Mouse (Mus musculus) 3T3-L1 (cell line): ENCODE results near the gene Clec11a.

ENCODE experiments used
- DNase-seq: peaks from one replicate; pipeline ENCODE4 v3.0.0-alpha.2; 2015; ENCODE audit warnings: low read depth, low spot score

Clec11a gene

DNA sequence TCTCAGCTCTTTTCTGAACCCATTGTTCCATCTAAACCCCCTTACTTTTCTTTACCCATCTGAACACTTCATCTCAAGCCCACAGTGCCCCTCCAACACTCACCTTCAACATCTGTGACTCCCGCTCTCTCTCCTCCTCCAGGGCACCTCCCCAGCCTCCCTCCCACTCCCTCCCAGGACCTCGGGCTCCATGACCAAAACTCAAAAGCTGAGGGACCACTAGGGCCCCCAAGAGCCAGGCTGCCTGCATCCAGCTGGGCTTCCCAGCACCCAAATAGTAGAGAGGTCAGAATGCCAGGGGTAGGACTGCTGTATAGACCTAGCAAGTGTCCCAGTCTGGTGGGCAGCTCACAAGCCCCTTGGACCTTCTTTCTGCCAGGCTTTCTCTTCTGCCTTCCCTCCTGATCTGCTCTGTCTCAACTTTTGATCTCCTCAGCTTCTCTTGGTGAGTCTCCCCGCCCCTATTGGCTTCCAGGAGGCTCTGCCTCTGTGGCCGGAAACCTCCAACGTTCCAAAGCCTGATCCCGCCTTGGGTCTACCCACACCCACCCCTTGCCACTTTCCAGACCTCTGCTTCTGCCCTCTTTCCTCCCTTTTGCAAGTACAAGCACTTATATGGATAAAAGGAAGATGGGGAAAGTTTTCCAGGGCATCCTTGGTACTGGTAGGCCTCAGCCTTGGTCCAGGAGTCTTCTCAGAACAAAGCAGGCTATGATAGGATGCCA lies at the start of gene Clec11a:
Gene Clec11a, minus strand, starts transcription at position 387 of the 725 bp plus-strand sequence.
- DNase-seq = no peak

DNA sequence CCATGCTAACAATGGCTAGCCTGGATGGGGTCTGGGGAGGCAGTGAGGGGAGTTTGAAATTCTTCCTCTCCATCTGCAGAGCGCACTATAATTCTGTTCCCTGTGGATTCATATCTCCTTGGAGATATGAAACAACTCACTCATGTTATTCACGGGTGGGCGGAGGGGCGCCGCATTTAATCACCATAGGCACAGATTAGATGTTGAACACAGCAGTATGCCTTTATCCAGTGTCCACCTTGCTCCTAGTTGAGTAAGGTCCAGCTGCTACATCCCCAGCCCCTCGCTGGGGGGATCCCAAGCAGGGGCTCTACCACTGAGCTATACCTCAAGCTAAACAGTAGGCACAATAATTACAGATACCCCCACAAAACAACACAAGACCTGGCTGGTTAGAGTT lies 48.7 kb upstream of the Clec11a start:
- DNase-seq = no peak

DNA sequence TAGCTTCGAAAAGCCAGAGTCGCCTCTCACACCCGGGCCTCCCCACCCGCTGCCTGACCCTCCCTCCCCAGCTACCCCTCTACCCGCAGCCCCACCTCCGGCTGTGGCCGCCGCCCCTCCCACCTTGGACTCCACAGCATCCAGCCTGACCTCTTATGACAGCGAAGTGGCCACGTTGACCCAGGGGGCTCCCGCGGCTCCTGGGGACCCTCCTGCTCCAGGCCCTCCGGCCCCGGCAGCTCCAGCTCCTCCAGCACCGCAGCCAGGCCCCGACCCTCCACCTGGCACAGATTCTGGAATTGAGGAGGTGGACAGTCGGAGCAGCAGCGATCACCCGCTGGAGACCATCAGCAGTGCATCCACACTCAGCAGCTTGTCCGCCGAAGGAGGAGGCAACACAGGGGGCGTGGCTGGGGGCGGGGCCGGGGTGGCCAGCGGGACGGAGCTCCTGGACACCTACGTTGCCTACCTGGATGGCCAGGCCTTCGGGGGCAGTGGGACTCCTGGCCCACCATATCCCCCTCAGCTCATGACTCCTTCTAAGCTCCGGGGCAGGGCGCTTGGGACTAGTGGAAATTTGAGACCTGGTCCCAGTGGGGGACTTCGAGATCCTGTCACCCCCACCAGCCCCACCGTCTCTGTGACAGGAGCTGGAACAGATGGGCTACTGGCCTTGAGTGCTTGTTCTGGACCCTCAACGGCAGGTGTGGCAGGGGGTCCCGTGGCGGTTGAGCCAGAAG lies 47.1 kb upstream of the Clec11a start:
- DNase-seq = no peak

DNA sequence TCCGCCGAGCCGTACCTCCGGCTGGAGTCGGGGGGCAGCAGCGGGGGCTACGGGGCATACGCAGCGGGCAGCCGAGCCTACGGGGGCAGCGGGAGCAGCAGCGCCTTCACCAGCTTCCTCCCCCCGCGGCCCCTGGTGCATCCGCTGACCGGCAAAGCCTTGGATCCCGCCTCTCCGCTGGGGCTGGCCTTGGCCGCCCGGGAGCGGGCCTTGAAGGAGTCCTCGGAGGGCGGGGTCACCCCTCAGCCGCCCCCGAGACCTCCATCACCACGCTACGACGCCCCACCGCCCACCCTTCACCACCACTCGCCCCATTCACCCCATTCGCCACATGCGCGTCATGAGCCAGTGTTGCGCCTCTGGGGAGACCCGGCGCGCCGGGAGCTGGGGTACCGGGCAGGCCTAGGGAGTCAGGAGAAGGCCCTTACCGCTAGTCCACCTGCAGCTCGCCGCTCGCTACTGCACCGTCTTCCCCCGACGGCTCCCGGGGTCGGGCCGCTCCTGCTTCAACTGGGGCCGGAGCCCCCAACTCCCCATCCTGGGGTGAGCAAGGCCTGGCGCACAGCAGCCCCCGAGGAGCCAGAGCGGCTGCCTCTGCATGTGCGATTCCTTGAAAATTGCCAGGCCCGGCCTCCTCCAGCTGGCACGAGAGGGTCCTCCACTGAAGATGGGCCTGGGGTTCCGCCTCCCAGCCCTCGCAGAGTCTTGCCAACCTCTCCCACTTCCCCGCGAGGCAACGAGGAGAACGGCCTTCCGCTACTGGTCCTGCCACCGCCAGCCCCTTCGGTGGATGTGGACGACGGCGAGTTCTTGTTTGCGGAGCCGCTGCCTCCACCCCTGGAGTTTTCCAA lies 46.3 kb upstream of the Clec11a start:
- DNase-seq = no peak

DNA sequence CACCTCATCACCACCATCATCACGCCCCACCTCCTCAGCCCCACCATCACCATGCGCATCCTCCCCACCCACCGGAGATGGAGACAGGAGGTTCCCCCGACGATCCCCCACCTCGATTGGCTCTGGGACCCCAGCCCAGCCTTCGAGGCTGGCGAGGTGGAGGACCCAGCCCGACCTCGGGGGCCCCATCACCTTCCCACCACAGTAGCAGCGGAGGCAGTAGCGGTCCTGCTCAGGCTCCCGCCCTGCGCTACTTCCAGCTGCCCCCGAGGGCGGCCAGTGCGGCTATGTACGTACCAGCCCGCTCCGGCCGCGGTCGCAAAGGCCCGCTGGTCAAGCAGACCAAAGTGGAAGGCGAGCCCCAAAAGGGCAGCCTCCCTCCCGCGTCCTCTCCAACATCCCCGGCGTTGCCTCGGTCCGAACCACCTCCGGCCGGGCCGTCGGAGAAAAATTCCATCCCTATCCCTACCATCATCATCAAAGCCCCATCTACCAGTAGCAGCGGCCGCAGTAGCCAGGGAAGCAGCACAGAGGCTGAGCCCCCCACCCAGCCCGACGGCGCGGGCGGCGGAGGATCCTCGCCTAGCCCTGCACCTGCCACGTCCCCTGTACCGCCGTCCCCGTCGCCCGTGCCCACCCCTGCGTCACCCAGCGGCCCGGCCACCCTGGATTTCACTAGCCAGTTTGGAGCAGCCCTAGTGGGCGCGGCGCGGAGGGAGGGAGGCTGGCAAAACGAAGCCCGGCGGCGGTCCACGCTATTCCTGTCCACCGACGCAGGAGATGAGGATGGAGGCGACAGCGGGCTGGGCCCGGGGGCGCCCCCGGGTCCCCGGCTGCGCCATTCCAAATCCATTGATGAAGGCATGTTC lies 45.4 kb upstream of the Clec11a start:
- no peak for DNase-seq

DNA sequence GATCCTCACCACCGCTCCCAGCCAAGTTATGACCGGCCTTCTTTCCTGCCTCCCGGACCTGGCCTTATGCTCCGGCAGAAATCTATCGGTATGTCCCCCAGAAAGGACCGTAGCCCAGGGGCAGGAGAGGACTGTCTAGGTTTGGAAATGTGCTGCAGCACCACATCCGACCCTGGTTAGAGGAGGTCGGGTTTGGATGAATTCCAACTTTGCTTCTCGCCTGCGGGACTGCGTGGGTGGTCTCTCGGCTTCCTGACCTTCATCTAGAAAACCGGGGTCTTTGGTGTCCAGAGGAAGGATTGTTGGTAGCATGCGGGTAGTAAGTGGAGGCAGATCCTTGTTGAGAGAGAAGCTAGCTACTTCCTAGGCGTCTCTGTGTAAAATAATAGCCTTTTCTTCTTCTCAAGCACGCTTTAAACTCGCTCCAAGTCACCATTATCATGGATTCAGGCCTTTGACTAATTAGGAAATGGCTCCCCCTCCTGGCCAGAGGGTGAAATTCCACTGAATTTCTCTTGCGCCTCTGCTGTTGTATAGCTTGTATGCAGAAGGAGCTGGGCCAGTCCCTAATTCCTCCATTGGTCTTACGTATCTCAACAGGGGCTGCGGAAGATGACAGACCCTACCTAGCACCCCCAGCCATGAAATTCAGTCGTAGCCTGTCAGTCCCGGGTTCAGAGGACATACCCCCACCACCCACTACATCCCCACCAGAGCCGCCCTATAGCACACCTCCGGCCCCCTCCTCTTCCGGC lies 44.4 kb upstream of the Clec11a start:
- DNase-seq = peak; percentile 87

DNA sequence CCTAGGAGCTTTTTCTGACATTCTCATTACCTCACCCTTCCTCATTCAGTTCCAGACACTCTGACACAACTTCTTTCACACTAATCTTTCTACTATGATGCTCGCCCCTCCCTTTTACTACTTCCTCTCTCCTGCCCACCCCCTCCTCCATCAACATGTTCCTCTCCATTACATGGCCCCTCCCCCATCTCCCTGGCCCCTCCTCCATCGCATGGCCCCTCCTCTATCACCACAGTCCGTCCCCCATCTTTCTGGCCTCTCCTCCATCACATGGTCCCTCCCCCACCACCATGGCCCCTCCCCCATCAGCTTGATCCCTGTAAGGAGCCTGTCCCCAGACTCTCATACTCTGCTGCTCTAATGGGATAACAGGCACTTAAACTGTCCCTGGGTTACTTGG lies 42.3 kb upstream of the Clec11a start:
- no peak for DNase-seq

DNA sequence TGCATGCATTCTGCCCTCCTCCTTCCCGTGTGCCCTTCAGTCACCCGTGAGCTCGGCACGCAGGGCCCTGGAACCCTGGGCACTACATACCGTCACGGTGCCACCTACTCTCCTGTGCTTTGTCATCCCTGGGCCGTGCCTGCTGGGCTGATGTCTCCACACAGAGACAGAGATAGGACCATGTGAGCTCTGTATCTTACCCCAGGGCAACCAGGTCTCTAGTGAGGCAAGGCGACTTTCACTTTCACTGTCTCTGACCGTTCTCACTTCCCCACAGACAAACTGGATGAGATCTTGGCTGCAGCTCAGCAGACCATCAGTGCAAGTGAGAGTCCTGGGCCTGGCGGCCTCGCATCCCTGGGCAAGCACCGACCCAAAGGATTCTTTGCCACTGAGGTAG lies 37.9 kb upstream of the Clec11a start:
- DNase-seq = no peak

DNA sequence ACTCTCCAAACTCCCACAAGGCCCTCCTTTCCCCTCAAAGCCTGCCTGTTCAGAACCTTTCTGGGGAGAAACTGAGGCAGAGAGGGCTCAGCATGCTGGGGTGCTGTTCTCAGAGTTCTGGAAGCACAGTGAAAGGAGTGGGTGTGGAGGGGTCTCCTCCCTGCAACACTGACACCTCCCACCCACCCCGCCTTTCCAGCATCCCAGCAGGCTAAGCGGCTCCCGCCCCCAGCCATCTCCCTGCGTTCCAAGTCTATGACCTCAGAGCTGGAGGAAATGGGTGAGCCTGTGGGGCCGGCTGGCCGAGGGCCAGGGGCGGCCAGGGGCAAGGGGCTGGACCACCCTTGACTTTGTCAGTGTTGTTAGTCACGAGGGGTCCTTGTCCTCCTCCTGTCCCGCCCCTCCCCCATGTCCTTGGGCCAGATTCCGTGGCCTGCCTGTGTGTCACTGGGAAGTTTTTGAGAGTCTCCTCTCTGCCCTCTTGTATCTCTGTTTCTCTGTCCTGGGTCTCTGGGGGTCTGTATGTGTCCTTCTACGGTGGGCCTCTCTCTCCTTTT lies 36.8 kb upstream of the Clec11a start:
- DNase-seq = no peak

DNA sequence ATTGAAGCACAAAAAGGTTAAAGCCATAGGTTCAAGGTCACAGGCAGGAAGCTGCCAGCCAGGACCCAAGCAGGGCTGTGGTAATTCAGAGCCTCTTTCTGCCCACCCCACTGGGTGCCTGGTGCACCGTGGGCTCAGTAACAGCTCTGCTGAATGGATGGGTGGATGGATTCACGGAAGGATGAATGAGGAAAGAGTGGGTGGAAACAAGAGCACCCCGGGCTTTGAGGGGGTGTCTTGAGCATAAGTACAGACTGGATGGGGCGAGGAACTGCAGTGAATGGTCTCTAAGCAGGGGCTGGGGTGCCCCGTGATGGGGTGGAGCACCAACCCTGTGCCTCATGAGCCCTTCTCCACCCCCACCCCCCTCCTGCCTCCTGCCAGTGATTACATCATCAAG lies 35.0 kb upstream of the Clec11a start:
- DNase-seq = no peak

DNA sequence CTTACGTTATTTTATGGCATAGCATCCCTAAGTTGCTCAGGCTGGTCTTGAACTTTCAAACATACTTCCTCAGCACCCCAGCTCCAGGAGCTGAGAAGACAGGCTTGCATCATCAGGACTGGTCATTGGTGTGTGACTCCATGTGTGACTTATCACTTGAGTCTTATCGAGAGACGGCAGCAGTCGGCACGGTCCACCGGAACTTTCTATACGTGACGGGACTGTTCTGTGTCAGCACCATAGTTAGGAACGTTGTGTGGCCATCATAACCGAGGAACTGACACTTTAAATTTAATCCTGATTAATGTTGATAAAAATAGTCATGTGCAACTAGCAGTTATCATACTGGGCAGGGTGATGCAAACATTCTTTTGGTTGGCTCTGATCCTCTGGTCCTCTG lies 34.4 kb upstream of the Clec11a start:
- DNase-seq = no peak

DNA sequence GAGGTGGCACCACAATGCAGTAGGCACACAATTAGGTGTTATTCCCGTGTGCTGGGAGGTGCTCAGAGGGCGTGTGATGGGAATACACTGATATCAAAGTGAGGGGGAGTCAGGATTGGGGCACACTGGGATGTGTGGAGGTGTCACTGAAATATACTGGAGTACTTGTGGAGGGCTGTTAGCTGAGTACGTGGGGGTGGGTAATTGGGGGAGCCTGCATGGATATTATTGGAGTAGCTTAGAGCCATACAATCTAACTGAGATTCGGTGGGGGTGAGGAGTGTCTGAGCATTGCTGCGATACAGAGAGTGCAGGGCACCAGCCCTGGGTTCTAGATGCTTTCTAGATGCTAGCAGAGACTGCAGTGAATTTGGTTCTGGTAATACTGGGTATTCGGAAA lies 33.5 kb upstream of the Clec11a start:
- no peak for DNase-seq

DNA sequence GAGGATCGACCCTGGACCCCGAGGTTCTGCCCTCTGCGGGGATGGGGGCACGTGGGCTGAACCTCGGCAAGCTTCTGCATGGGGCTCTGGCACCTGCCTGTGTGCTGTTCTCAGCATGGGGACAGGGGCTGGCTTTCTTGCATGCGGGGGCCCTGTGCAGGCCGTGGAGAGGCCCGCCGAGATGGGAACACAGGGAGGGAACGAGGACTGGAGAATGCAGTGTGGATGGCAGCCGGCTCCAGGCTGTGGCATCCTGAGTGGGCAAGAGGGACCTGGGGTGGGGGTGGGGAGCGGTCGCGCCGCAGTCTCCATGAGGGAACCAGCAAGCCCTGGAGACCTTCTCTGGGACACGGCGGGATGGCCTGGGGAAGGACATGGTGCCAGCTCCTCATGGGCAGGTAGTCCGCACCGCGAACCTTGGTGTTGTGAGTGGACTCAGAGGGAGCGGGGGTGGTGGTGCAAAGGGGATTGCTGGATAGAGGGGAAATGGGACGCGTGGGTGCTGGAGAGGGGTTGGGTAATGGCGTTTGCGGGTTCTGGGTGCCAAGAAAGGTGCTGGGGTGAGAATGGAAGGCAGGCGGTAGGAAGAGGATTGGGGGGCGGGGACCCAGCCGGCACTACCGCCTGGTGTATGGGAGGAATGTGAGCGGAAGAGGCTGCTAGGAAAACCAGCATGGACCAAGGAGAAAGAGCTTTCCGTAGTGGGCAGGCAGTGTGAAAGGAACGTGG lies 30.6 kb upstream of the Clec11a start:
- no peak for DNase-seq

DNA sequence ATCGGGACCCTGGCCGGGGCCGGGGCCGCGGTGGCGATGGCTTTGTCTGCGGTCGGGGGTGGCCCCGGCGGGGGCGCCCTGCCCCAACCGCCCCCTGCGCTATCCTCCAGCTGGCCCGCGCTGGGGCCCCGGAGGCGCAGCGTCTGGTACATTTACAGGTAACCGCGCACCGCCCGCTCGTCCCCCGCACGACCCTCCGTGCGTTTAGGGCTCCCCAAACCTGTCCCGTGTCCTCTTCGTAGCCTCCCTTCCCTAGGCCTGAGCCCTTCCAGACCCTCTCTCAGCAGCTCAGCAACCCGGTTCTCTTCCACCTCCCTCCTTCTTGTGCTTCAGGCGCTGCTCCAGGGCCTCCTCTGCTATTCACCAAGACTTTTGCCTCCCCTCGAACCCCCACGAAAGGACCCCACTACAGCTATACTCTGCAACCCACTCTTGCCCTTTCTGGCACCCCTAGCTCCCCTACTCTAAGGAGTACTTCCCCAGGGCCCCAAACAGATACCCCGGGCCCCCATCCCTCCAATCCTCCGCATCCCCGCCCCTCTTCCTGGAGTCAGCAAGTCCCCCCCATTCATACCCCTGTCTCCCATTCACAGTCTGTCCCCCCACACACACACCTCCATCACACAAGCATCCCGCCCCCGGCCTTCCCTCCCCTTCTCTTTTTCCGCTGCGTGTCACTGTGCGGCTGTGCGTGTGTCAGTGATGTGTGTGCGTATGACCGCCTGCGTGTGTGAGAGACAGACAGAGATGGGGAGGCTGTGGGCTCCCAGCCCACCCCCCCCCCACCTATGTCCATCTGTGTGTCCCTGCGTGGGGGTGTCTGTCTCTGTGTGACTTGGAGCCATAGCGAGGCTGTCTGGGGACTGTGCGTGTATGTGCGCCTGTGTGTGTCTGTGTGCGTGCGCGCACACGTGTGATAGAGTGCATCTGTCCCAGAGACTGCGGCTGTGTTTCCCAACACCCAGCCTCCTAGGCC lies 29.6 kb upstream of the Clec11a start:
- DNase-seq = no peak

DNA sequence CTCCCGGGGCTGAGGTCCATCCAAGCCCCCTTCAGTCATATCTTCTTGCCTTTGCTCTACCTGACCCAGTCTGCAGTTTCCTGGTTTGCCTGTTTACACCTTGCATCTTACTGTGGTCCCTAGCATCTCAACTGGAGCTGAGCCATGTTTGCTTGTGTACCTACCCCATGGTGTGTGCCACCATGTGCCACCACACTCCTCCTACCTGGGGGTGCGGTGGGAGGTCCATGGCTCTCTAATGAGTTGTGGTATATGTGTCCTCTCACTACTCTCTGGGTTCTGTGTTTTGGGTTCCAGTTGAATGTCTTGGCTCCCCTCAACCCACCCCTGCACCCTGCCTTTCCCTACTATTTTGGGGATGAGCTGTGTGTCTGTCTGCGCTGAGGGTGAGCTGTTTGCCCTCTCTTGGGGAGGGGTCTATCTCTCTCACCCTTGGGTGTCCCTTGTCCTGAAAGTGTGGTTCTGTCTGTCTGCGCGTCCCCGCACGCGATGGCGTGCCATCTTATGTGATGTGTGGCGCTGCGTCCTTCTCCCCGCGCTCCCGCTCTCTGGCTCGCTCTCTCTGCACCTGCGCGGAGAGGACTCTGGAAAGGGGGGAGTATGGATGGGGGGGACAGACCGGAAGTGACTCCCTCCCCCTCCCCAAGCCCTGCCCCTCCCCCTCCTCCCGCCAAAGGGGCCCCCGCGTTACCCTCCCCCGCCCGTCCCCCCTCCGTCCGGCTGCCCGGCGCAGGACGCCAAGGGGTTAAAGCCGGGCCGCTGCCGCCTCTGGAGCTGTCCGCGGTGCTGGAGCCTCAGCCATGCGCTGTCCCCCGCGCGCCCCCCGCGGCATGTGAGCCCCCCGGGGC lies 28.6 kb upstream of the Clec11a start:
- no peak for DNase-seq

DNA sequence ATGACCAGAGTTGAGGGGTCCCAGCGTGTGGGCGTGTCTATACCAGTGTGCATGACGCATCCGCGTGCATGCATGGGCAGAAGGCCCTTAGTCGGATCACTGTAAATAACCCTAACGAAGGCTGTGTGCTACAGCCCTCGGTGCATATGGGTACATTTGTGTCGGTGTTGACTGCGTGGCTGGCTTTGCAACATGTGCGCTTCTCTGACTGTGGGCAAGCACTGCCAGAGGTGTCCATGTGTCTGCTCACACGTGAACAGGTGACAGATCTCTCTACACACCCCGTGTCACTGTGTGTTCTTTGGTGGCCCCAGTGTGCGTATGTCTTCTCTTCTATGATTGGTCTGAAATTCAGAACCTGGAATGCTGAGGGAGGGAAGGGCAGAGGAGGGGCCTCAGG lies 27.4 kb upstream of the Clec11a start:
- DNase-seq = no peak

DNA sequence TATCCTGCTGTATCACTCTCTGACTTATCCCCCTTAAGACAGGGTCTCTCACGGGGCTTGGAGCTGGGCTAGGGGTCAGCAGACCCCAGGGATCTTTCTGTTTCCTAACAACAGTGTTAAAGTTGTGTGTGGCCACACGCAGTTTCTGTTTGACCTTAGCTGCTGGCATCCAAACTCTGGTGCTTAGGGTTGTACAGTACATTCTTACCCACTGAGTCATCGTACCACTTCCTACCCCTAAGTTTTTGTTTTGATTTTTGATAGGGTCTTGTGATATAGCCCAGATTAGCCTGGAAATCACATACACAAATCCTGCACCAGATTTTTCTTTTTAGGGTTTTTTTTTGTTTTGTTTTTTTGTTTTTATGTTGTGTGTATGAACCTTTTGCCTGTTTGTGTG lies 25.6 kb upstream of the Clec11a start:
- DNase-seq = peak; percentile 65

DNA sequence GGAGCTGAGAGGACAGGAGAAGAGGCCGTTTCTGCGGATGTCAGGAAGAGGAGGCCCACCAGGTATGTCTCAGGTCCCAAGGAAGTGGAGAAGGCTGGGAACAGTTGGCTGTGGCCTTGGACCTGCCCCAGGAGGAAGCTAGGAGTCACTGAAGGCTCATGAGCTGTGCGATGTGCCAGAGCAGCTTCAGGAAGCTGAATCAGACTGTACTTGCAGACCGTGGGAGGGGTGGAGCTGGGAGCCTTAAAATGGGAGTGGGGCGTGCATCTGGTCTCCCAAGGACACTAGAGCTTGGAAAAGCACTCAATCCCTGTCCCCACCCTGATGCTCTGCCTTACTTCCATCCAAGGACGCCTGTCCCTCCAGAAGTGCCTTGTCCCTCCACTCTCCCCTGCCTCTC lies 19.9 kb upstream of the Clec11a start:
- DNase-seq = no peak
